Mouse (Mus musculus): ENCODE measurements at regions not wholly inside any gene's neighbourhood (a gene's known extent, or its start where the extent isn't known, plus 50 kb on each side); places are given as distances from the start of the nearest gene placed in this dataset.
"Not testable (repeated sequence)": the region's sequence is repeated elsewhere in the genome, so short reads cannot be mapped to it uniquely, and the experiment has no call there.

DNA sequence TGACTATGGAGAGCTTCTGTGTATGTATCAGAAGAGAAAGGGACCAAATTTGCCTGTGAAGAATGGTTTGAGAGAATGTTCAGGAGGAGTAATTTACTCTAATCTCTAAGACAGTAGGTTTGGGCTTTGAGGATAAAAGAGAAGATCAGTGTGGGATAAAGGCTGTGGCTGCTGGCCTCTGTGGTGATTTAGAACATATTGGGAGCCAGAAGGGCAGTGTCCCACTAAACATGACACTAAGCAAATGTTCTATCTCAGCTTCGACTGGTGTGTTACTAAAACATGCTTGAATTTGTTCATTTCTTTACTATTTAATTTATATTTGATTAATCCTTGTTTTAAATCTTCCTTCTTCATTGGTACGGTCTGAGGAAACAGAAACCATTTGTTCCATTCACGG is 113.1 kb downstream of the Gm21897 start:
- H3K9me3 ChIP-seq (ENCODE audit: low read length), result no peaks in the 10 kb centered on the region
- no peak overlapping the region for H3K27ac ChIP-seq (ENCODE audit: low read depth, low read length)
- 88% methylated on average over 3 of the region's 3 CpGs for WGBS
- no peak overlapping the region for H3K4me2 ChIP-seq (ENCODE audit: low read depth, low read length, poor library complexity, severe bottlenecking)
- no peaks in the 10 kb centered on the region for H3K36me3 ChIP-seq (ENCODE audit: insufficient read depth, low read length)
- H3K9ac ChIP-seq (replicated peaks; ENCODE audit: low read length, poor library complexity, severe bottlenecking), result no peak overlapping the region
- H3K27me3 ChIP-seq (ENCODE audit: insufficient read depth, low read length), result no peaks in the 10 kb centered on the region
- ATAC-seq (ENCODE audit: low FRiP score) (no peak), DNase-seq (ENCODE audit: low spot score) (no peak)
- TF ChIP-seq CTCF (IDR thresholded peaks at IDR 0.05), result no peak
- no peaks in the 10 kb centered on the region for H3K4me1 ChIP-seq (ENCODE audit: insufficient read depth, low read length)
- no peak overlapping the region for H3K4me3 ChIP-seq (ENCODE audit: low read depth, low read length)

DNA sequence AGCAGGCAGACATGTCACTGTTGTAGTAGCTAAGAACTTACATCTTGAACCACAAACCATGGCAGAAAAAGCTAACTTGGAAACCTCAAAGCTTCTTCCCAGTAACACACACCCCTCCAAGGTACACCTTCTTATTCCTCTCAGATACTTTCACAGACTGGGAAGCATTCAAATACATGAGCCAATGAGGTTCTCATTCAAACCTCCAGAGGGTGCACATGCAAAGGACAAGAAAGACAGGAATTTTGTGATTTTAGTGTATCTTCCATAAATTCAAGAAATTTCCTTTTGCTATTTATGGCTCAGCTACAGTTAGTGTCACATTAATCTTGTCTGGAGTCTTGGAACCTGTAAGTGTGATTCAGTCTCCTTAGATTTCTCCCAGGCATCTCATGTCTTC is 115.4 kb downstream of the Gm21897 start:
- no peaks in the 10 kb centered on the region for H3K4me1 ChIP-seq (ENCODE audit: insufficient read depth, low read length)
- H3K4me2 ChIP-seq (ENCODE audit: low read depth, low read length, poor library complexity, severe bottlenecking), result no peak overlapping the region
- TF ChIP-seq CTCF (IDR thresholded peaks at IDR 0.05), result no peak
- no peak overlapping the region for H3K4me3 ChIP-seq (ENCODE audit: low read depth, low read length)
- DNase-seq (ENCODE audit: low spot score) (no peak), ATAC-seq (ENCODE audit: low FRiP score) (no peak)
- H3K36me3 ChIP-seq (ENCODE audit: insufficient read depth, low read length), result no peaks in the 10 kb centered on the region
- no peak overlapping the region for H3K27ac ChIP-seq (ENCODE audit: low read depth, low read length)
- H3K9ac ChIP-seq (replicated peaks; ENCODE audit: low read length, poor library complexity, severe bottlenecking), result no peak overlapping the region
- no peaks in the 10 kb centered on the region for H3K27me3 ChIP-seq (ENCODE audit: insufficient read depth, low read length)
- no peaks in the 10 kb centered on the region for H3K9me3 ChIP-seq (ENCODE audit: low read length)

DNA sequence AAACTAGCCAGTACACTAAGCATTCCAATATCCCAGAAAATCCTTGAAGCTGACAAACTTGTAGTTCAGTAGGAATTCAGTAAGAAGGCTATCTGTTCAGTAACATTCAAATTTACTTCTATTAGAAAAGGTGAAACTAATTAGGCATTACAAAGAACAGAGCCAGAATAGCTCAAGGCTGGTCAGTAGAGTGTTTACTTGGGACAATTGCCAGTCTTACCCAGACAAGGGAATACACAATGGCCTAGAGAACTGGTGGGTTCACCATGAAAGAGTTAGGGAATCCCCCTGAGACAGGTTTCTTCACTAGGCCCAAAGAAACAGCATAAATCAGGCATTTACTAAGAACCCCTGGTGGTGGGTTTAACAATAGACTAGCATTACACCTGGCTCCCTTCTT is 145.6 kb downstream of the Gm21897 start:
- DNase-seq (ENCODE audit: low spot score); H3K4me3 ChIP-seq (ENCODE audit: low read depth, low read length): not testable (repeated sequence)

DNA sequence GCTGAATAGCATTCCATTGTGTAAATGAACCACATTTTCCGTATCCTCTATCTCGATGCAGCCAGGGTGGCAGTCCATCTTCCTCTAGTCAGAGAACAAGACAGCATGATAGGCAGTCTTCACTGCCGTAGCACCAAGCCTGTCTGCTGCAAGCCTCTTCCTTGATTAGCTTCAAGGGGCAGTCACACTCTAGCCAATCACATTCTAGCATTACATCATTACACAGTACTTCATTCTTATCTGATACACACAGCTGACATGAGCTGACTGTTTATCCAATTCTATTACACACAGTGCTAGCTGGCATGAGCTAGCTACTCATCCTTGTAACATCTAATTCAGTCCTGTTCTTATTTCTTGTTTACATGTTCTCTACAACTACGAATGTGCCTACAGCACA is 156.6 kb downstream of the Gm21897 start:
- Histone ChIP-seq H3K9me3 (ENCODE audit: low read length) (no peaks in the 10 kb centered on the region), H3K27me3 (ENCODE audit: insufficient read depth, low read length) (no peaks in the 10 kb centered on the region), H3K36me3 (ENCODE audit: insufficient read depth, low read length) (no peaks in the 10 kb centered on the region), H3K4me2 (ENCODE audit: low read depth, low read length, poor library complexity, severe bottlenecking) (no peak overlapping the region), H3K4me1 (ENCODE audit: insufficient read depth, low read length) (no peaks in the 10 kb centered on the region), H3K4me3 (ENCODE audit: low read depth, low read length) (no peak overlapping the region), H3K9ac (replicated peaks; ENCODE audit: low read length, poor library complexity, severe bottlenecking) (no peak overlapping the region), H3K27ac (ENCODE audit: low read depth, low read length) (no peak overlapping the region)
- WGBS, result 81% methylated on average over 4 of the region's 4 CpGs
- no peak for DNase-seq (ENCODE audit: low spot score)
- ATAC-seq (ENCODE audit: low FRiP score), result no peak
- no peak for TF ChIP-seq CTCF (IDR thresholded peaks at IDR 0.05)

More for the DNA sequence above, 145.6 kb downstream of the Gm21897 start:
- H3K9me3 ChIP-seq (ENCODE audit: low read length); H3K4me1 ChIP-seq (ENCODE audit: insufficient read depth, low read length); H3K36me3 ChIP-seq (ENCODE audit: insufficient read depth, low read length); H3K27ac ChIP-seq (ENCODE audit: low read depth, low read length); H3K9ac ChIP-seq (replicated peaks; ENCODE audit: low read length, poor library complexity, severe bottlenecking); H3K27me3 ChIP-seq (ENCODE audit: insufficient read depth, low read length); ATAC-seq (ENCODE audit: low FRiP score); H3K4me2 ChIP-seq (ENCODE audit: low read depth, low read length, poor library complexity, severe bottlenecking): not testable (repeated sequence)

DNA sequence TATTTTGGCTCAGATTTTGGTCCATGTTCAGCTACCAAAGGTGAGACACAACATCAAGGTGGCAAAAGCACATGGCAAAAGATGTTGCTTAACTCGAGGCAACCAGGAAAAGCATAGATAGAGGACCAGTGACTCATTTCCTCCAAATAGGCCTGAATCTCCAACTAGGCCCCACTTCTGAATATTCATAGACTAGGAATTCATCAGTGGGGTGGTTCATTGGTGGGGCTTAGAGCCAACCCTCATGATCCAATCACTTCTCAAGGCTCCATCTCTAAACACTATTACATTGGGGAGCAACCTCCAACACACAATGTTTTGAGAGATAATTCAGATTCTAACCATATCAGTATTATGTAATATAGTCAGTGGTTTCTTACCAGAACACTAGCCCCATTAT is 161.6 kb downstream of the Gm21897 start:
- Histone ChIP-seq H3K9ac (replicated peaks; ENCODE audit: low read length, poor library complexity, severe bottlenecking) (no peak overlapping the region), H3K4me3 (ENCODE audit: low read depth, low read length) (no peak overlapping the region), H3K4me1 (ENCODE audit: insufficient read depth, low read length) (no peaks in the 10 kb centered on the region), H3K27ac (ENCODE audit: low read depth, low read length) (no peak overlapping the region), H3K27me3 (ENCODE audit: insufficient read depth, low read length) (no peaks in the 10 kb centered on the region), H3K9me3 (ENCODE audit: low read length) (peaks cover 8% of the 10 kb centered on the region; the same call in 1 of the 2 replicates), H3K36me3 (ENCODE audit: insufficient read depth, low read length) (no peaks in the 10 kb centered on the region), H3K4me2 (ENCODE audit: low read depth, low read length, poor library complexity, severe bottlenecking) (no peak overlapping the region)
- ATAC-seq (ENCODE audit: low FRiP score), result no peak
- TF ChIP-seq CTCF (IDR thresholded peaks at IDR 0.05), result no peak
- DNase-seq (ENCODE audit: low spot score), result no peak
- 72% methylated on average over 1 of the region's 1 CpGs for WGBS

DNA sequence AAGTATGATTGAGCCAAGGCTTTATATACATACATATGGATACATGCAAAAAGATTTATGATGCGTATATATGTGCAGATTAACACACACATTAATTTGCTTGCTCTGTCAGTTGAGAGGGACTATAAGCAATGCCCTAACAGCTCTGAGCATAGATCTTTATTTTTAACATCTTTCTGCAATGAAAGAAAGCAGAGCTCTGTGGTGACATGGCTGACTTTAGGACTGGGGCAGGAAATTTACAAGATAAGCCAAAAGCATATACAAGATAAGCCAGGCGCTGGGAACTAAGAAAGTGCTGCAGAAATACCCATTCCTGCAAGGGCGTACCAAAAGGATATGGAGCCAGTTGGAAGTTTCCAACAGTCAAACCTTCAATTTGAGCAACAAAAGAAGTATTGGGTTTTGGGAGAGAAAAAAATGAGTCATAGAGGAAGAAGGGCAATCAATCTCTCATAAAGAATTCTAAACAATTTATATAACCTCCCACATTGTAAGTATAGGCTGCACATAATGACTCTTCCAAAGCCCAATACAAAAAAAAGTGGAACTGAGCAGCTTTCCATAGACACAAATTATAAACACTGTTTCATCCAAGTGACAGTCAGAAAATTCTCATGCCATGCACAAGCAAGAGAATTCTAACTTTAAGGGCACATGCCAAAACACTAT is 174.2 kb downstream of the Gm21897 start:
- WGBS, result 90% methylated on average over 3 of the region's 3 CpGs
- Histone ChIP-seq H3K4me1 (ENCODE audit: insufficient read depth, low read length) (no peaks in the 10 kb centered on the region), H3K36me3 (ENCODE audit: insufficient read depth, low read length) (no peaks in the 10 kb centered on the region), H3K4me2 (ENCODE audit: low read depth, low read length, poor library complexity, severe bottlenecking) (no peak overlapping the region), H3K27ac (ENCODE audit: low read depth, low read length) (no peak overlapping the region), H3K9me3 (ENCODE audit: low read length) (no peaks in the 10 kb centered on the region), H3K4me3 (ENCODE audit: low read depth, low read length) (no peak overlapping the region), H3K27me3 (ENCODE audit: insufficient read depth, low read length) (no peaks in the 10 kb centered on the region), H3K9ac (replicated peaks; ENCODE audit: low read length, poor library complexity, severe bottlenecking) (no peak overlapping the region)
- ATAC-seq (ENCODE audit: low FRiP score) (no peak), DNase-seq (ENCODE audit: low spot score) (no peak)
- no peak for TF ChIP-seq CTCF (IDR thresholded peaks at IDR 0.05)

Data from midbrain, postnatal 0 days (tissue).